Mouse (Mus musculus) kidney, embryonic 14.5 days (tissue): Measurements from ENCODE around the gene Rnf182. TPM values are rescaled to one million over a fixed set of nuclear protein-coding genes. Genes with fewer than 3 reads are reported as not detected.

Experiments used
- ATAC-seq: fragments of 200-750 bp; cut with Nextera tagmentation; 2 replicates; pipeline ENCODE4 v1.8.0; 2017; ENCODE audit warnings: moderate number of reproducible peaks, mild to moderate bottlenecking, moderate TSS enrichment, moderate library complexity; ENCODE audit not compliant: low FRiP score, low TSS enrichment
- H3K27ac ChIP-seq: fragments of 300-500 bp; sonication (generic); 2 replicates; pipeline ENCODE4 v1.5.1; 2014; ENCODE audit warnings: low read depth, mild to moderate bottlenecking, low read length, moderate library complexity, mixed read lengths
- H3K27me3 ChIP-seq: fragments of 300-500 bp; sonication (generic); 2 replicates; pipeline ENCODE4 v1.6.1; 2014; ENCODE audit warnings: mild to moderate bottlenecking, low read length; ENCODE audit not compliant: control insufficient read depth, insufficient read depth
- H3K36me3 ChIP-seq: fragments of 300-500 bp; sonication (generic); 2 replicates; pipeline ENCODE4 v1.6.1; 2014; ENCODE audit warnings: low read length, mixed read lengths; ENCODE audit not compliant: control insufficient read depth, insufficient read depth
- H3K4me1 ChIP-seq: fragments of 300-500 bp; sonication (generic); 2 replicates; pipeline ENCODE4 v1.6.1; 2014; ENCODE audit warnings: low read length, mixed read lengths; ENCODE audit not compliant: control insufficient read depth, insufficient read depth
- H3K4me2 ChIP-seq: fragments of 300-500 bp; sonication (generic); replicated peaks from 2 replicates; pipeline ENCODE4 v1.6.1; 2014; ENCODE audit warnings: low read depth, mild to moderate bottlenecking, low read length
- H3K4me3 ChIP-seq: fragments of 300-500 bp; sonication (generic); 2 replicates; pipeline ENCODE4 v1.5.1; 2014; ENCODE audit warnings: mild to moderate bottlenecking, low read length
- H3K9ac ChIP-seq: fragments of 300-500 bp; sonication (generic); 2 replicates; pipeline ENCODE4 v1.6.1; 2014; ENCODE audit warnings: low read depth, mild to moderate bottlenecking, low read length, moderate library complexity
- H3K9me3 ChIP-seq: fragments of 300-500 bp; sonication (generic); 2 replicates; pipeline ENCODE4 v1.6.1; 2016; ENCODE audit warnings: low read length; ENCODE audit not compliant: control insufficient read depth
- WGBS: fragments of 180-500 bp; shearing (Covaris S2); extraction: QIAGEN DNeasy Blood & Tissue Kit; methylation state at CpG from one replicate; pipeline ENCODE4 v1.1.7; 2014; 5-methylcytosine and 5-hydroxymethylcytosine counted together
- polyA plus RNA-seq: library from polyadenylated mRNA; unstranded; fragments of >200 nt; fragmentation: Nextera tagmentation; extraction: Ambion mirVana; gene quantifications from 2 replicates; pipeline ENCODE4 v1.2.1, GENCODE M21; 2014

Rnf182 gene
- polyA plus RNA-seq, 1 experiment from 2014 or later = 1.5 TPM

GRCm38 (mm10) chr13:43582961-43583360 is 32.5 kb upstream of the Rnf182 start:
- ATAC-seq = no peak
- no peaks in the 10 kb centered on the region for H3K36me3 ChIP-seq
- no peak overlapping the region for H3K4me3 ChIP-seq
- H3K9me3 ChIP-seq = no peaks in the 10 kb centered on the region
- H3K9ac ChIP-seq = no peak overlapping the region
- H3K27ac ChIP-seq = no peak overlapping the region
- H3K4me2 ChIP-seq = 0 out of 2 replicates have a peak overlapping the region, but pooled peaks have one; percentile 15
- no peaks in the 10 kb centered on the region for H3K4me1 ChIP-seq
- 42% methylated on average over 16 of the region's 16 CpGs for WGBS
- no peaks in the 10 kb centered on the region for H3K27me3 ChIP-seq

GRCm38 (mm10) chr13:43583504-43583903 is 32.0 kb upstream of the Rnf182 start:
- no peaks in the 10 kb centered on the region for H3K36me3 ChIP-seq
- H3K4me3 ChIP-seq = no peak overlapping the region
- no peaks in the 10 kb centered on the region for H3K4me1 ChIP-seq
- no peak overlapping the region for H3K9ac ChIP-seq
- no peak for ATAC-seq
- WGBS = 59% methylated on average over 8 of the region's 8 CpGs
- no peaks in the 10 kb centered on the region for H3K9me3 ChIP-seq
- H3K4me2 ChIP-seq = no peak overlapping the region
- H3K27ac ChIP-seq = no peak overlapping the region
- no peaks in the 10 kb centered on the region for H3K27me3 ChIP-seq

GRCm38 (mm10) chr13:43585335-43585734 is 30.2 kb upstream of the Rnf182 start:
- Histone ChIP-seq H3K4me1 (no peaks in the 10 kb centered on the region), H3K9ac (no peak overlapping the region), H3K36me3 (no peaks in the 10 kb centered on the region), H3K27me3 (no peaks in the 10 kb centered on the region), H3K4me3 (no peak overlapping the region), H3K4me2 (no peak overlapping the region), H3K27ac (no peak overlapping the region), H3K9me3 (no peaks in the 10 kb centered on the region)
- no peak for ATAC-seq
- WGBS = 66% methylated on average over 2 of the region's 2 CpGs

- no peak overlapping the region for H3K27ac ChIP-seq
- no peak for ATAC-seq
- no peaks in the 10 kb centered on the region for H3K36me3 ChIP-seq
- H3K9me3 ChIP-seq = no peaks in the 10 kb centered on the region
- H3K9ac ChIP-seq = no peak overlapping the region
- WGBS = 89% methylated on average over 3 of the region's 3 CpGs
- H3K4me3 ChIP-seq = no peak overlapping the region
- H3K4me2 ChIP-seq = no peak overlapping the region
- H3K4me1 ChIP-seq = no peaks in the 10 kb centered on the region
- no peaks in the 10 kb centered on the region for H3K27me3 ChIP-seq
Measured at GRCm38 (mm10) chr13:43586966-43587365, 28.5 kb upstream of the Rnf182 start.

- no peak overlapping the region for H3K4me3 ChIP-seq
- H3K9ac ChIP-seq = no peak overlapping the region
- WGBS = 72% methylated on average over 14 of the region's 14 CpGs
- H3K9me3 ChIP-seq = no peaks in the 10 kb centered on the region
- H3K4me2 ChIP-seq = no peak overlapping the region
- H3K4me1 ChIP-seq = no peaks in the 10 kb centered on the region
- ATAC-seq = no peak
- no peaks in the 10 kb centered on the region for H3K27me3 ChIP-seq
- no peaks in the 10 kb centered on the region for H3K36me3 ChIP-seq
- H3K27ac ChIP-seq = no peak overlapping the region
Measured at GRCm38 (mm10) chr13:43587844-43588840, 27.4 kb upstream of the Rnf182 start.

GRCm38 (mm10) chr13:43591828-43592680 is 23.5 kb upstream of the Rnf182 start:
- no peaks in the 10 kb centered on the region for H3K9me3 ChIP-seq
- no peak overlapping the region for H3K4me2 ChIP-seq
- H3K9ac ChIP-seq = no peak overlapping the region
- no peaks in the 10 kb centered on the region for H3K36me3 ChIP-seq
- ATAC-seq = no peak
- no peaks in the 10 kb centered on the region for H3K4me1 ChIP-seq
- 81% methylated on average over 28 of the region's 28 CpGs for WGBS
- no peak overlapping the region for H3K27ac ChIP-seq
- H3K4me3 ChIP-seq = no peak overlapping the region
- no peaks in the 10 kb centered on the region for H3K27me3 ChIP-seq

- no peaks in the 10 kb centered on the region for H3K36me3 ChIP-seq
- no peaks in the 10 kb centered on the region for H3K4me1 ChIP-seq
- no peak overlapping the region for H3K4me2 ChIP-seq
- no peaks in the 10 kb centered on the region for H3K27me3 ChIP-seq
- H3K4me3 ChIP-seq = no peak overlapping the region
- no peak overlapping the region for H3K27ac ChIP-seq
- WGBS = 63% methylated on average over 8 of the region's 8 CpGs
- no peak overlapping the region for H3K9ac ChIP-seq
- no peak for ATAC-seq
- no peaks in the 10 kb centered on the region for H3K9me3 ChIP-seq
Measured at GRCm38 (mm10) chr13:43592681-43593068, 22.8 kb upstream of the Rnf182 start.

GRCm38 (mm10) chr13:43595896-43596295 is 19.6 kb upstream of the Rnf182 start:
- WGBS = 60% methylated on average over 4 of the region's 4 CpGs
- Histone ChIP-seq H3K27me3 (no peaks in the 10 kb centered on the region), H3K9ac (no peak overlapping the region), H3K36me3 (no peaks in the 10 kb centered on the region), H3K27ac (no peak overlapping the region), H3K4me3 (no peak overlapping the region), H3K9me3 (no peaks in the 10 kb centered on the region), H3K4me1 (no peaks in the 10 kb centered on the region), H3K4me2 (no peak overlapping the region)
- ATAC-seq = no peak

- Histone ChIP-seq H3K27me3 (no peaks in the 10 kb centered on the region), H3K4me2 (no peak overlapping the region), H3K27ac (no peak overlapping the region), H3K4me3 (no peak overlapping the region), H3K4me1 (no peaks in the 10 kb centered on the region), H3K36me3 (no peaks in the 10 kb centered on the region), H3K9ac (no peak overlapping the region), H3K9me3 (no peaks in the 10 kb centered on the region)
- no peak for ATAC-seq
- WGBS = 95% methylated on average over 6 of the region's 6 CpGs
Measured at GRCm38 (mm10) chr13:43600967-43601366, 14.5 kb upstream of the Rnf182 start.
